Mouse (Mus musculus) mammary gland, adult 2 months (tissue): ENCODE data around the gene Il18. TPM values are rescaled to one million over a fixed set of nuclear protein-coding genes. Genes with fewer than 3 reads are reported as not detected.

Experiments used
- polyA plus RNA-seq: library from polyadenylated mRNA; depleted of rRNA; stranded (reverse); fragments of >200 nt; gene quantifications from 2 replicates; pipeline ENCODE4 v1.2.3, GENCODE M21; 2012; ENCODE audit warnings: low replicate concordance; rRNA removed

Il18 gene
- polyA plus RNA-seq, result 6.0 and 6.4 TPM in 2 replicates

DNA sequence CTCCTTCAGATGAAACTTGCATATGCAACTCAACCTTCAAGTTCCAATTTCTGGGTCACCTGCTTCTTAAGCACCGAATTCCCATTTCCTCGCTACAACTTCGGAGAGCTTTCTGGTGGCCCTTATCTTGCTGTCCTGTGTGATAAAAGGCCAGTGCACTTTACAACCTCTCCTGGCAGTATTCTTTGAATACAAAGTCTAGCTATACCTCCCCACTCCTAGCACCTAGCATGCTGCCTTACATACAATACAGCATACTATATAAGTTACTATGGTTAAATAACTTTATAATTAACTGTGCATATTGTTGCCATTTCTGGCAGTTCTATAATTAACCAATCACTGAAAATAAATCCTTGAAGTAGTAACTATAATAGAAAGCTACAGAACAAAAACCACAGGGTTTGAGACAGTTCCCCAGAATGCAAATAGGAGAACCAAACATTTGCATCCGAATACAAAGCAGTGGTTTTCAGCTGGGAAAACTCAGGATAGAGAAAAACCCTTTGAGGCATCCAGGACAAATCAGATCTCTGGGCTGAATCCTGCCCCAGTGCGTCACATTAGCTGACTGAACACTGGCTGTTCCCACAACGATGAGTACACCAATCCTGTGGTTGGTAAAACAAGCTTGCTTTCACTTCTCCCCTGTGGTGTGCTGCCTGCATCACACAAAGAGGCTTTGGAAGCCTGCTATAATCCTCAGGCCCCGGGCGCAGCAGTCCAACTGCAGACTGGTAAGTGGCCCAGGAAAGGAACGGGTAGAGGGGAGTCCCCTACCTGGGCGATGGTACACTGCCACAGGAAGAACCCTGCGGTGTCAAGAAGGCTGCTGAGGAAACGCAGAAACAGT is at the start of gene Il18:
TSS of gene Il18 (plus strand) at position 587 of the 853 bp plus-strand sequence.

DNA sequence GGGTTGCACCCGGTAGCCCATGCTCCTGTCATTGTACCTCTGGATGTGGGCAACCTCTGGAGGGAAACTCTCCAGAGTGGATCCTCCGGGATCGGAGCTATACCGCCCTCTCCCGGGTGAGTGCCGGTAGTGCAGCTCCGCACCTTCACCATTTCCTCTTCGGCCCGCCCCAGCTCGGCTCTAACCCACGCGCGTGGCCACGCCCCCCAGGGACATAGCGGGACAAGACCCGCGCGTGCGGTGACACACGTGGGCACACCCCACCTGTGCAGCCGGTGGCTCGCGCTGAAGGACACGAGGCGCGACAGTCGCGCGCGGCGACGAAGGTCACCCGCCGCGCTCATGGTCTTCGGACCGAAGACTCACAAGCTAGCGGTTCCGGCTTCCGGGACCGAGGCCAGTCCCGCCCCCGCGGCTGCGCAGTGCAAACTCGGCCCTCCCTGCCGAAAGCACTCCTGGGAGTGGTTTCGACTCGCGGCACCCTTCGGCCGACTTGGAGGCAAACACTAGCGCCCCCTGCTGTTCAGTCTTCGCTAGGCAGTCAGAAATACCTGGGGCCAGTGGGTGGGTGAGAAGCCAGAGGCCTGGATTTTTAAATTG is 26.2 kb upstream of the Il18 start, which contains the start of gene Pts:
TSS of gene Pts (minus strand) at position 432 of the 600 bp plus-strand sequence.

DNA sequence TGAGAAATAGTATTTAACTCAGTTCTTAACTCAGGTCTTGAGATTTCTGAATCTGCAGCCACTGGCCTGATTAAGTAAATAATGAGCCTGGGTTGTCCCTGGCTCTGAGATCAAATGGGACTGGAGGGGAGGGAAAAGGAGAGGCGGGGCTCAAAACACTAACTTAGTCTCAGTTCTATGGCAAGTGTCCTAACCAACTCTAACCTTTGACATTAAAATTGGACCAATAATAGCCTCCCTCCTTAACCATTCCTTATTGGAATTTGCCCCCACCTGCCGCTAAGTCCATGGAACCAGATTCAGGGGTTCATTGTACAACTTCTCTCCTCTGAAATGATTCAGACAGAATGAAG is 443 bp downstream of the Il18 start, which contains the start of gene Bco2:
TSS of gene Bco2 (minus strand) at position 88 of the 353 bp plus-strand sequence.

DNA sequence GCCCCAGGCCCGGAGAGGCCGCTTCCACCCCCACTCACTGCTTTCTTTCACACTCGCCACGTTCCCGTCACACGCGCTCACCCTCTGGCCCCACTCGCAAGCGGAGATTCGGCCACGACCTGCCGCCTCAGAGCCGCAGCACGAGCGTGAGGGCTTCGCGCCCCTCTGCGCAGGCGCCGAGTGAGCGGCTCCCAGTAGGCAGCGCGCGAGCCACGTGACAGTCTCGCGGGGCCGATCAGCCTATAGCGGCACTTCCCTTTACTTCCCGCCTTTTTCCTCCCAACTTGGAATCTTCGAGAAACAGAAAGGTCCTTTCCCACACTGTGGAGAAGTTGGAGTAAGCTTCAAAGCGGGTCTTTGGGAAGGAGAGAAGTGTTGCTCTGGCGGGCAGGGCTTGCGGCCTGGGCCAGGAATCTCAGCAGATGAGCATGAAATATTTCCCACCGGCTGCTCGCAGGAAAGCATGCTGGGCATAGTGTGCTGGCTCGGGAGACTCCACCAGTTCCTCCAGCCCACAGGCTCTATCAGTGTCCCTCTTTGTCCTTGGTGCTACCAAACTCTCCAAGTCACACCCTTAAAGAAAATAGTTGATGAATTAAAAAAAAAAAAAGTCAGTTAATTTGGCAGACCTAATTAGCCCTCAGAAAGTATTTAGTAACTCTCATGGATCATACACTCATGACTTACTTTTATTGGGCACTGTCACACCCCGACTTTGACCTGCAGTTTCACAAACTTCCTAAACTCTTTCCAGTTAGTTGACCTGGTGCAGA is 6.7 kb downstream of the Il18 start, which contains the start of gene Tex12:
TSS of gene Tex12 (minus strand) at position 181 of the 773 bp plus-strand sequence.

DNA sequence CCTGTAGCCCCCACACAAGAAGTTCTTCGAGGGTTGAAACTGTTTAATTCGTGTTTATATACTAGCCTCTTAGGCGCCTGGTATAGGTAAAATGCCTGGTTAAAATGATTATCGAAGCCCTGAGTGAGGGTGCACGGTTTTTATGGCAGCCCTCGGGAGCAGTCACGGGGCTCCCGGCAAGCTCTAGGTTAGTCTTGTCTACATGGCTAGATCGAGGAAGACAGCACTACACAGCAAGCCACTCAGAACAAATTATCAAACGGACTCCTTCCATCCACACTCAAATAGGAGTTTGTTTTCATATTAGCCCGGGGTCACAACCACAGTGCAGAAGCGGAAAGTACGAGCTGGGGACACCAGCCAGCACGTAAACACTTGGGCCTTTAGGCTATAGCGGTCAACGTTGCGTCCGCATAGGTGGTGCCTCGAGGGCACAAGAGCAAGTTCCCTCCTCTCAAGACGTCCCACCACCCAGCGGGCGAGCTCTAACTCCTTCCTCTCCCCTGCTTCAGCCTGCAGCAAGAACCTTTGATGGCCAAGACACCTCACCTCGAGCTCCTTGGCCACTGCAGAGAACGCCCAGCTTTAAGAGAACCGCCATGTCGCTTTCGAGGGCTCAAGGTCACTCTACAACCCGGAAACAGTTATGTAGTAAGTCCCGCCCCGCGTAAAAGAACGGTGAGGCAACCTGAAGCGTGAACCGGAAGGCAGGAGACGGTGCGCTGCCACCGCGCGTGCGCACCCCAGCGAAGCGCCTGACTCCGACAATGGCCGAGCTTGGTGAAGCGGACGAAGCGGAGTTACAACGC is 48.8 kb downstream of the Il18 start, which contains the start of the genes Sdhd and Timm8b:
TSS of gene Sdhd (minus strand) at position 624 of the 809 bp plus-strand sequence.
TSS of gene Timm8b (plus strand) at position 722 of the 809 bp plus-strand sequence.

DNA sequence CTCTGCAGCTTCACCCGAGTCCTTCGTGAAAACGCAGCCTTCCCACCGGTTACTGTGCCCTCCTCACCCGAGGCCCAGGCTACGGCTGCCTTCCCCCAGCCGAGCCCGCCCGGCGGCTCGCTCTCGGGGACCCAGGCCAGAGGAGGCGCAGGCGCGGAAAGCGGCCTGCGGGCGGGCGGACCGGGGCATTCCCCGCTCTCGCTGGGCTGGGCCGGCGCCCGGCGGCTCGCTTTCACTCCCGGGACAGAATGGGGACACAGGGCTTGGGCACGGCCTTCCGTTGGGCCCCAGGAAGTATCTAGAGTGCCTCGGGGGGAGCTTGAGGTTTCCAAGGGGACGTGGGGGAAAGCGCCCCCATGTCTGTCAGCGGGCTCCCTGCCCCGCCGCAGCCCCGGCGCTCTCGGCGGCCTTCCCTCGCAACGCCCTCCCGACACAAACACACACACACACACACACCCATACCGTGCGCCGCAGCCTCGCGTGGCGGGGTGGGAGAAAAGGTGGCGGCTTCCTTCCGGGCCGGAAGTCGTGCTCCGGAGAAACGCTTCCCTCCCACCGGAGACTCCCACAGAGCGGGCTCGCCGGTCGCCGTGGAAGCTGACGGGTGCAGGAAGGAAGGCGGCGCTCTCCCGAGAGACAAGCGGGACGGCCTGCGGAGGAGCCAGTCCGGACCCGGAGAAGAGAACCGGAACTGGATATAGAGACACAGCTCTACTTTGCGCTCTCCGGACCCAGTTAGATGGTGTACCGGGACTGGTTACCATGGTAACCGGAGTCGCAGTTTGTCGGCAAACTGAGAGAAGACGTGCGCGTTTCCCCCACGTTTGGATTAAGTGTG is 62.4 kb downstream of the Il18 start, which contains the start of the genes Pih1d2 and Nkapd1:
TSS of gene Pih1d2 (plus strand) at position 556 of the 838 bp plus-strand sequence.
TSS of gene Nkapd1 (minus strand) at position 699 of the 838 bp plus-strand sequence.

Other genes with a start within 250 kb of the Il18 start
- gene Rpl10-ps3, start 209.9 kb upstream of the Il18 start, polyA plus RNA-seq, result 46.1 and 184 TPM in 2 replicates
- gene Plet1, start 60.3 kb upstream of the Il18 start, polyA plus RNA-seq, result 23.0 and 52.4 TPM in 2 replicates
- 41.4 and 42.1 TPM in 2 replicates for gene Pts, start 26.1 kb upstream of the Il18 start, polyA plus RNA-seq
- 0.41 and 1.1 TPM in 2 replicates for gene Bco2, start 354 bp downstream of the Il18 start, polyA plus RNA-seq
- not detected in 2 replicates for gene Tex12, start 6.5 kb downstream of the Il18 start, polyA plus RNA-seq
- 195 and 408 TPM in 2 replicates for gene Sdhd, start 49.0 kb downstream of the Il18 start, polyA plus RNA-seq
- gene Timm8b, start 49.1 kb downstream of the Il18 start, polyA plus RNA-seq, result 107 and 163 TPM in 2 replicates
- gene Pih1d2, start 62.5 kb downstream of the Il18 start, polyA plus RNA-seq, result 0.35 and 0.47 TPM in 2 replicates
- 5.4 and 6.1 TPM in 2 replicates for gene Nkapd1, start 62.6 kb downstream of the Il18 start, polyA plus RNA-seq
- gene Dlat, start 105.0 kb downstream of the Il18 start, polyA plus RNA-seq, result 41.2 and 97.6 TPM in 2 replicates
- 3.7 and 6.5 TPM in 2 replicates for gene Dixdc1, start 184.7 kb downstream of the Il18 start, polyA plus RNA-seq
- 3.3 and 8.8 TPM in 2 replicates for gene 2310030G06Rik, start 191.7 kb downstream of the Il18 start, polyA plus RNA-seq
- 134 and 432 TPM in 2 replicates for gene Cryab, start 196.5 kb downstream of the Il18 start, polyA plus RNA-seq
- 20.9 and 62.5 TPM in 2 replicates for gene Hspb2, start 197.5 kb downstream of the Il18 start, polyA plus RNA-seq
- 3.0 and 4.3 TPM in 2 replicates for gene Fdxacb1, start 213.4 kb downstream of the Il18 start, polyA plus RNA-seq
- 26.1 and 38.1 TPM in 2 replicates for gene Alg9, start 220.2 kb downstream of the Il18 start, polyA plus RNA-seq
- gene 1110032A03Rik, start 220.7 kb downstream of the Il18 start, polyA plus RNA-seq, result 50.6 and 118 TPM in 2 replicates